Mouse (Mus musculus) erythroblast, adult 5-6 weeks (primary cell): ENCODE measurements around the gene Dus4l. TPM values are rescaled to one million over a fixed set of nuclear protein-coding genes. Genes with fewer than 3 reads are reported as not detected.
"Not testable (repeated sequence)": the region's sequence is repeated elsewhere in the genome, so short reads cannot be mapped to it uniquely, and the experiment has no call there.

Experiments
- ATAC-seq: replicated peaks from 2 replicates; pipeline ENCODE4 v1.8.0; 2016; ENCODE audit warnings: moderate number of reproducible peaks, mild to moderate bottlenecking, moderate TSS enrichment, inconsistent platforms; ENCODE audit not compliant: poor library complexity, low FRiP score, severe bottlenecking
- total RNA-seq, 2 experiments: library from RNA; stranded (forward) in 1 of 2; stranded (reverse) in 1 of 2; fragments of 150-400 nt in 1 of 2; fragments of 200-764, 138-1000 nt in 1 of 2; gene quantifications; 2 replicates each; pipeline versions ENCODE4 v1.2.3 to v1.2.4; 2015 to 2017; ENCODE audit warnings: low replicate concordance in 2 of 2

Dus4l gene
- total RNA-seq (2015; ENCODE audit: low replicate concordance) (4.4 and 6.0 TPM in 2 replicates), total RNA-seq (2017; ENCODE audit: low replicate concordance) (0.60 TPM in 1 of 2 replicates, not detected in the other)

DNA sequence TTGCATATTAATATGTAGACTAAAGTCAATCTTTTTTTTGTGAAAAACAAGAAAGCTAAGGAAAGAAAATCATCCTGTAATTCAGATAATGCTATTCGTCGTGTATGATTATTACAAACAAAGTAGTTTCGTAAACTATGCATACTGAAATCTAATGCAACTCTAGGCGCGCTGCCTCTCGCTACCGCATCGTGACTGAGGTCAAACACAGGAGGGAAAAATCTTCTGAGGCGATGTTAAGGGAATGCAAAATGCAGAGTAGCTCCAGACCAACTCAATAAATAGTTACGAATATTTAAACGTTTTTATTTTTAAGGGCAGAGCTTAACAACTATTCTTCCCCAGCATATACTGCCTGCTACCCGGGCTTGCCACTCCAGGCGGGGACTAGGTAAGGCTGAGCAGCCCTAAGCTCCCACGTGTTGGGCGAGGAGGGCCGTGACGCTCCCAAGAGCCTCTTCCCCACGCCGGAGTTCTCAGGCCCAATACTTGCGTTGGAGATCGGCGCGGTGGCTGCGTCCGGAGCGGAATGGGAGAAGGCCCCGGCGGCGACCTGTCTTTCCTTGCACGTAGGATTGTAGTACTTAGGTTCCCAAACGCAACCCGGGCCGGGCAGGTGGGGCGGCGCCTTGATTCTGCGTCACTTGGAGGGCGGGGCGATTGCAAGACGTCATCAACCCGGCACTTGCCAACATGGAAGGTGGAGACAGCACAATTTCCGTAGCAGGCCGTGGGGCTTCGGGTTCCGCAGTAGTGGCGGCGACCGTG lies at the start of gene Dus4l, which contains the start of gene Cog5:
Gene Dus4l, minus strand, starts transcription at position 630 of the 768 bp plus-strand sequence.
Gene Cog5, plus strand, starts transcription at position 673 of the 768 bp plus-strand sequence.
- ATAC-seq: peak; percentile 98

GRCm38 (mm10) chr12:31703904-31704303 lies 49.3 kb upstream of the Dus4l start:
- no peak for ATAC-seq

GRCm38 (mm10) chr12:31701411-31701810 lies 46.8 kb upstream of the Dus4l start:
- no peak for ATAC-seq

DNA sequence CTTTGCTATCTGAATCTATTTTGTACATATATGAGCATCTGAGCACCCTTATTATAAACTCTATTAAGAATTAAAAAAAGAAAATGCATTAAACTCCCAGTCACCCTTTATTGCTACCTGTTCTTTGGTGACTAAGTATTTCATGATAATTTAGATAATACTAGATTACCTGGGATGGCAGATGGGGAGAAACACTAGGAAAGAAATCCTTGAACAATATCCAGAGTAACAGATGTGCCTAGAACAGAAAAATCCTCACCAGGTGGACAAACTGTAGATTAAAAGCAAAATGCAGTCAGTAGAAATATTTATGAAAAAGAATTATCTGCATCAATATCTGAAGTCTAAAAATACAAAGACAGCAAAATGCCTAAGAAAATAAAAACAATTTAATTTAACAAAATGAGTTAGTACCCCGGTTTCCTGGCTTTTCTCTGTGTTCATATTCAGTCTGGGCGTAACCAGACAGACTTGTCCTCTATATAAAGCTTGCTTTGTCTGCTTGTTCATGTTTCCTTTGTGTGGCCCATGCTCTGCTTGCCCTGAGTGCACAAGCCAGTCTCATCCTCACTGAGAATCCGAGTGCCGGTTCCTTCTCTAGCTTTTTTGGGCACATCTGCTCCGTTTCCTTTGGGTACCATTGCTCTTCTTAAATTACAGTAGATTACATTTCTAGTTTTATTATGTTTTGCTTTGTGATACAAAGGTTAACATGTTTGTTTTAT lies 46.2 kb upstream of the Dus4l start:
- ATAC-seq: no peak

DNA sequence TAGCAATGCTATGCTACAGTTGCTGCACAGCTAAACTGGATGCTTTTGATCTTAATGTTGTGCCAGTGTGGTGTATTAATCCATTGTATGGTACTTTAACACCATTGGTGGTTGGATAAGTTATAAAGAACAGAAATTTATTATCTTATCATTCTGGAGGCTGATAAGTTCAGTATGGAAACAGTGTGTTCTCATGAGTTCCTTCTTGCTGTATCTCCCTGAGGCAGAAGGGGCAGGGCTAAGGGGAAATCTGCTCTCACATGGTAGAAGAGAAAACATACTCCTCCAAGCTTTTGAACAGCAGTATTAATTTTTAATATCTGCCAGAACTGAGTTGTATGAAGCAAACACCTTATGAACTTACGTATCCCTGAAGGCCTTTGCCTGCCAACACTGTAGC lies 38.7 kb upstream of the Dus4l start:
- no peak for ATAC-seq

DNA sequence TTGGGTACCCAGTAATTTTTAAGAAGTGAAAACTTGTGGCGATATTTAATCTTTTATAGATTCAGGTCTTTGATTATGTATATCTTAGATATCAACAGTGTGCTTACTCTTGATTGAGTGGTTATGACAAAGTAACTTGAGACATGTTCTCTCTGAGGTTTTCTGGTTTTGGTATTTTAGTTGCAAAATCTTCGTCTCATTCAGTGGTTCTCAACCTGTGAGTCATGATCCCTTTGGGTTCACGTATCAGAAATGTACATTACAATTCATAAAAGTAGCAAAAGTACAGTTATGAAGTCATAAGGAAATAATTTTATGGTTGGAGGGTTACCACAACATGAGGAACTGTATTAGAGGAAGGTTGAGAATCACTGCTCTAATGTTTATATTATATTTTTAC lies 32.1 kb upstream of the Dus4l start:
- no peak for ATAC-seq

- ATAC-seq: no peak
Measured at GRCm38 (mm10) chr12:31667187-31667586, 12.6 kb upstream of the Dus4l start.

GRCm38 (mm10) chr12:31665999-31666398 lies 11.4 kb upstream of the Dus4l start:
- no peak for ATAC-seq

GRCm38 (mm10) chr12:31656841-31657240 lies 2.2 kb upstream of the Dus4l start:
- no peak for ATAC-seq

- peak; percentile 67 for ATAC-seq
Measured at GRCm38 (mm10) chr12:31654965-31655477, 395 bp upstream of the Dus4l start.

DNA sequence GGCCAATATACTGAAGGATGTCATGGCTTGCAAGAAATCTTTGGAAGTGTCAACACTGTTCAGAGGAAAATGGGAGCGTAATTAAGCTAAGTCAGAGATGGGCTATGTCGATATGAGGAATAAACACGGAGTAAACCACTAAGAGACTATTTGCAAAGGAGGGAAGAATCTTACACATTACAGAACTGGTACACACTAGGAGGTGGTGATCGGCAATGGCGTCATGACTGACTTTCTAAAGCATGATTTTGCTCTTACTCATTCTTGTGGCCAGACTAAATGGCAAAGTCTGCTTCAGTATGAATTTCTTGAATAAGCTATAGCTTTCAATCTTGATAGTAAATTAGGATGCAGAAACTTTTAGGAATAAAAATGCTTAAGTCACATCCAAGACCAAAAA lies 1.0 kb downstream of the Dus4l start:
- no peak for ATAC-seq

GRCm38 (mm10) chr12:31635240-31635607 lies 19.4 kb downstream of the Dus4l start:
- ATAC-seq: no peak

GRCm38 (mm10) chr12:31634343-31635239 lies 20.0 kb downstream of the Dus4l start, which contains the start of gene Bcap29:
Gene Bcap29 (minus strand): TSS chr12:31634658.
- ATAC-seq: peak; percentile 81

DNA sequence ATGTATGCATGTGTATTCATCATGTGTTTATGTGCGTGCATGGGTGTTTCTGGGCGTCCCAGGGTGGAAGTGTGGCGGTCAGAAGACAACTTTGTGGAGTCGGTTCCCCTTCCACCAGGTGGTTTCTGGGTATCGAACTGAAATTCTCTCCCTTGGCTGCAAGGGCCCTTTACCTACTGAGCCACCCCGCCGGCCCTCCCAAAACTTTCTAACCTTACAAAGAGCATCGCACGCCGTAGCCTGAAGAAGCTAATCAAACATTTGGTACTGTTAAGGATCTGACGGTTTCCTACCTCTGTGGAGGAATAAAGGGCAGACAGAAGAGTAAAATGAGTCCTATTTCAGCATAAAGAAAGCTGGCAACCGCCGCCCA lies 20.7 kb downstream of the Dus4l start:
- ATAC-seq: peak; percentile 65

- not testable (repeated sequence) for ATAC-seq
Measured at GRCm38 (mm10) chr12:31628396-31628795, 26.2 kb downstream of the Dus4l start.

DNA sequence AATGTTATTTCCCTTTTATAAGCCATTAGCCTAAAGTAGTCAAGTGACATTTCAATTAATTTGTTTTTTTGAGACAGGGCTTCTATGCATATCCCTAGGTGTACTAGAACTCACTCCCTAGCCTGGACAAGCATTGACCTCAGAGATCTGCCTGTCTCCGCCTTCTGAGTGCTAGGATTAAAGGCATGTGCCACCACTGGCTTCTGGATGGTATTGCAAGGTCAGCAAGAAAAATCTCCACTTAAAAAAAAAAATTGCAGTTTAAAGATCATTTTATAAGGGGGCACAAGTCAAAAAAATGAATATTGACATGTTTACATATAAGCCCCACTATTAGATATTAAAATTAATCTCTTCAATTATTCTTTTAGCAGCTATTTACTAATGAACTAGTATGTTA lies 29.6 kb downstream of the Dus4l start:
- no peak for ATAC-seq

DNA sequence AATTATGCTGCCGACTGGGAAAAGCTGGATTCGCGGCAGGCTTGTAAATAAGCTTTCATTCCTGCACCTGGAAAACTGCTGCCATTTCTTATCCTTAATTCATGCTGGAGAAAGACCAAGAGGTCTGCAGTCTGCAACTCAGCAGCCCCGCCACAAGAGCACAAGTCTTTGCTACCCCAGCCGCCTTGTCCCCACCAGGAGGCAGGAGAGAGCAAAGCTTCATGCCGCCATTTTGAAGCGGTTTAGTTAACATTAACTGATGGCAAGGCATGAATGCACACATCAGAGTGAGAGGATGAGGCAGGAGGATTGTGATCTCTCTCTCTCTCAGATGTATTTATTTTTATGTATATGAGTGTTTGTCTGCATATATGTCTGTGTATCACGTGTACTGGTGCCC lies 34.5 kb downstream of the Dus4l start:
- ATAC-seq: no peak

GRCm38 (mm10) chr12:31613353-31613752 lies 41.3 kb downstream of the Dus4l start:
- no peak for ATAC-seq

DNA sequence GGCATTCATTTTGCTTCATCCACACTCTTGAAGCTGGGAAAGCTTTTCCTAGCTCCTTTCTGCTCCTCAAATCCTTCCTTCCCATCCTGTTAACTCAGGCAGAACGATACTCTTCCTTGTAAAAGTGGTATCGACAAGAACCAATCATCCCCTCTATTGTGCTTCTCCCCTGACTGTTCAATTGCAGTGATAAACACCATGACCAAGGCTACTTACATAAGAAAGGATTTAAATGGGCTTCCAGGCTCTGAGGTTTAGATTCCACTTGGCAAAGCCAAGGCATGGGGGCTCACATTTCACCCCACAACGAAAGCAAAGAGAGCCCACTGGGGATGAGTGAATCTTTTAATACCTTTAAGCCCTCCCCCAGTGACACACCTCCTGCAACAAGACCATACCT lies 46.5 kb downstream of the Dus4l start:
- ATAC-seq: no peak

DNA sequence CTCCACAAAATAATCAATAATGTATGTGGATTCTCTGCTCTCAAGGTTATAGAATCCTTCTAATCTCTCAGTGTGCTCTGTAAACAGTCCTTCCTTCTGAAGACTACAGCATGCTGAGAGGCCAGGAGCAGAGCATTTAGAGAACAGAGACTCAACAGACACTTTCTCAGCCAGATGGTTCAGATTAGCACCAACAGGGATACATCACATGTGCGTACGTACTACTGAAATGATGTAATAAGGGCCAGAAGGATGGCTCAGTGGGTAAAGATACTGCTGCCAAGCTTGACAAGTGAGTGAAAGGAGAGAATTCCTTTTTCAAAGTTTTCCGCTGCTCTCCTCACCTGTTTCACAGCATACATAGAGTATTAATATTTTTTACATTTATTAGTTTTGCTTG lies 49.7 kb downstream of the Dus4l start:
- no peak for ATAC-seq
